Mouse (Mus musculus) erythroid progenitor cell, adult 5-6 weeks (primary cell): ENCODE data around the gene Catsperg1. TPM values are rescaled to one million over a fixed set of nuclear protein-coding genes. Genes with fewer than 3 reads are reported as not detected.
"Not testable (repeated sequence)": the region's sequence is repeated elsewhere in the genome, so short reads cannot be mapped to it uniquely, and the experiment has no call there.

Experiments used
- ATAC-seq: replicated peaks from 2 replicates; pipeline ENCODE4 v1.8.0; 2016; ENCODE audit warnings: moderate number of reproducible peaks, mild to moderate bottlenecking, moderate TSS enrichment, inconsistent platforms; ENCODE audit not compliant: poor library complexity, low FRiP score, severe bottlenecking
- total RNA-seq, 2 experiments: library from RNA; stranded (forward) in 1 of 2; stranded (reverse) in 1 of 2; fragments of 150-400 nt in 1 of 2; fragments of 186-747, 209-891 nt in 1 of 2; gene quantifications; 2 replicates each; pipeline versions ENCODE4 v1.2.3 to v1.2.4; 2015 to 2017; ENCODE audit warnings: low replicate concordance in 2 of 2

The Catsperg1 gene
- total RNA-seq, 2 experiments from 2014 or later: not detected

- no peak for ATAC-seq
Measured at GRCm38 (mm10) chr7:29232247-29233013, 18.6 kb upstream of the Catsperg1 start, which contains the start of gene Kcnk6. Kcnk6 (minus strand) TSS chr7:29232515.

- no peak for ATAC-seq
Measured at GRCm38 (mm10) chr7:29231517-29231916, 17.7 kb upstream of the Catsperg1 start.

GRCm38 (mm10) chr7:29230560-29230959 is 16.7 kb upstream of the Catsperg1 start:
- no peak for ATAC-seq

DNA sequence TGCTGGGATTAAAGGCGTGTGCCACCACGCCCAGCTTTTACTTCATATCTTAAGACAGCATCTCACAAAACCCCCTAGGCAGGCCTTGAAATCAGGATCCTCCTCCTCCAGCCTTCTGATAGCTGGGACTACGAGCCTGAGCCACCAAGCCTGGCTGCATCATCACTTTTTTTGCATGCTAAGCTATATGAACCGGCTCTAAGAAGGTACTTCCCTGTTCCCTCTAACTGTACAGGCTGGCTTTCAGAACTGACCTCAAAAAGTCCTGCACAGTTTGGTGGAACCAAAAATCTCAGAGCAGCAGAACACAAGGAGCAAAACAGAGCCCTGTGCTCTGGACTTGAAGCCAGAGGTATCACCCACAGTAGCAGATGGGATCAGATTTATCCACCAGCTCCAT is 14.4 kb upstream of the Catsperg1 start:
- no peak for ATAC-seq

GRCm38 (mm10) chr7:29225520-29225919 is 11.7 kb upstream of the Catsperg1 start:
- ATAC-seq: no peak

GRCm38 (mm10) chr7:29224756-29225394 is 11.0 kb upstream of the Catsperg1 start:
- ATAC-seq: no peak

- no peak for ATAC-seq
Measured at GRCm38 (mm10) chr7:29214846-29215245, 1.0 kb upstream of the Catsperg1 start.

DNA sequence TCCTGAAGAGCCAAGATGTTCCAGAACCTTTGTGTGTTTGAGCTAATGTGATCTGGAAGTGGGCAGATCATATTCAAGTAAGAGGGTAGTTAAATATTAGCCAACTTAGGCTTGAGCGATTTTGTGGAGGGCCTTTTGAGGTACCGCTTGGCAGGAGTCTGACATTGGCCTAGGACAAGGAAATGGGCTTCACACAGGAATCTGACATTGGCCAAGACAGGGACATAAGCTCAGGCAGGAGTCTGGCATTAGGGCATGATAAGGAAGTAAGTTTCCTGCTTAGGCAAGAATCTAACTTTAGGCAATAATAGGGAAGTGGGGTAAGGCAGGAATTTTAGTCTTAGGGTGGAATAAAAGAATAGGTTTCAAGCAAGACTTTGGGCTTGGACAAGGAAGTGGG is 401 bp upstream of the Catsperg1 start:
- ATAC-seq: no peak

DNA sequence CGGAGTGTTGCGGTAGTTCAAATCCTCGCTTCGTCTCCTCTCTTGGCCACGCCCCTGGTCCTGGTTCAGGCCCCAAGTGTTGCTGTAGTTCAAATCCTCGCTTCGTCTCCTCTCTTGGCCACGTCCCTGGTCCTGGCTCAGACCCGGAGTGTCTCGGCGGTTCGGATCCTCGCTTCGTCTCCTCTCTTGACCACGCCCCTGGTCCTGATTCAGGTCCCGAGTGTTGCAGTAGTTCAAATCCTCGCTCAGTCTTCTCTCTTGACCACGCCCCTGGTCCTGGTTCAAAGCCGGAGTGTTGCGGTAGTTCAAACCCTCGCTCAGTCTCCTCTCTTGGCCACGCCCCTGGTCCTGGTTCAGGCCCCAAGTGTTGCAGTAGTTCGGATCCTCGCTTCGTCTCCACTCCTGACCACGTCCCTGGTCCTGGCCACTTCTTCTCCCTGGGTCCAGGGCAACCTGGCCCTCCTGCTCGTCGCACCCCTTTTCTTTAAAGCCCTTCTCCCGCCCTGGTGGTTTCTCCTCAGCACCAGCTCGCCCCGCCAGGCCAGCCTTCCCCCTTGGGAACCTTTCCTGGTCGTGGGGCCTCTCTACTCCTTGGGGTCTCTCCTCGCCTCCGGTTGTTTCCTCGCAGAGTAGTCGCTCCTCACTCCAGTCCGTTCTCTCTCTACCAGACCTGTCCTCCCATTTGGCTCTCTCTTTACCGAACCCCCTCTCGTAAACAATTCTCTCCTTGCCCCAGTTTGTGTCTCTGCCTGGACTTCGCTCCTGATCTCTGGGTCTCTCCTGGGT is 867 bp downstream of the Catsperg1 start:
- not testable (repeated sequence) for ATAC-seq

GRCm38 (mm10) chr7:29212199-29212765 is 1.6 kb downstream of the Catsperg1 start:
- ATAC-seq: no peak

GRCm38 (mm10) chr7:29211415-29212198 is 2.2 kb downstream of the Catsperg1 start:
- peak; percentile 55 for ATAC-seq

DNA sequence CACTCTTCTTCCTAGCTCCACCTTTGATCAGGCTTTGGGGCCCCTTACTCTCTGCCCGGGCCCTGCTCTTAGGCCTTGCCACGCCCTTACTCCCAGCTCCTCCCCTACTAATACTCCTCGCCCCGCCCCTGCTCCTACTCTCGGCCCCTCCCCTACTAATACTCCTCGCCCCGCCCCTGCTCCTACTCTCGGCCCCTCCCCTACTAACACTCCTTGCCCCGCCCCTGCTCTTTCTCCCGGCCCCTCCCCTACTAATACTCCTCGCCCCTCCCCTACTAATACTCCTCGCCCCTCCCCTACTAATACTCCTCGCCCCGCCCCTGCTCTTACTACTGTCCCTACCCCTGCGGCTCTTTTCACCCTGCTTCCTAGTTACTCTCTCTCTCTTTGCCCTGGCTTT is 2.8 kb downstream of the Catsperg1 start:
- ATAC-seq: not testable (repeated sequence)

DNA sequence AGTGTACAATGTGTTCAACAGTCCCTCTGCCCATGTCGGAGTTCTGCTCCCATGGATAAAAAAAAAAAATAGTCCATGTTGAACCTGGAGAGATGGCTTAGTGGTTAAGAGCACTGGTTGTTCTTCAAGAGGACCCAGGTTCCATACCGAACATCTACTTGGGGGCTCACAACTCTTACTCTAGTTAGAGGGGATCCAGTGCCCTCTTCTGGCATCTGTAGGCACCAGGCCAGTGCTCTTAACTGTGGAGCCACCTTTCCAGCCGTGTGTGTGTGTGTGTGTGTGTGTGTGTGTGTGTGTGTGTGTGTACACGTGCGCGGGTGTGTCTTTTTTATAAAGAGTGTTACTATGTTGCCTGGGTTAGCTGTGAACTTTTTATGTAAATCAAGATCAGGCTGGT is 11.3 kb downstream of the Catsperg1 start:
- no peak for ATAC-seq

GRCm38 (mm10) chr7:29194230-29194629 is 19.6 kb downstream of the Catsperg1 start:
- not testable (repeated sequence) for ATAC-seq

DNA sequence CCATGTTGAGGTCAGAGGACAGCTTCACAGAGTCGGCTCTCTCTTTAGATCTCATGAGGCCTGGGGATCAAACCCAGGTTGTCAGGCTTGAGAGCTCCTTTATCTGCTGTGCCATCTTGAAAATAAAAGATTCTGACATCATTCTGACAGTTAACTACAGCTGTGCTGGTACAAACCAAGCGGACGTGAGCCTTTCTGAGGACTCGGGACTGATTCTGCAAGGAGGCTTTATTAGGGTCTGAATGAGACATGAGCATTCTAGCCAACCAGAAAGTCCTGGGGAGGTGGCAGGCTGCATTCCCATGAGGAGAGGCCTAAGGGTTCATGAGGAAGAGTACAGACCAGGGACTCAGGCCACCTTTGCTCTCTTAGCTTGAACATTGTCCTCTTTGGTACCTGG is 32.5 kb downstream of the Catsperg1 start:
- ATAC-seq: not testable (repeated sequence)

- no peak for ATAC-seq
Measured at GRCm38 (mm10) chr7:29180854-29181236, 33.0 kb downstream of the Catsperg1 start.

GRCm38 (mm10) chr7:29180077-29180853 is 33.6 kb downstream of the Catsperg1 start, which contains the start of gene Psmd8:
Psmd8 (minus strand) TSS chr7:29180701.
- ATAC-seq: peak; percentile 98

GRCm38 (mm10) chr7:29179323-29179722 is 34.5 kb downstream of the Catsperg1 start:
- ATAC-seq: no peak

DNA sequence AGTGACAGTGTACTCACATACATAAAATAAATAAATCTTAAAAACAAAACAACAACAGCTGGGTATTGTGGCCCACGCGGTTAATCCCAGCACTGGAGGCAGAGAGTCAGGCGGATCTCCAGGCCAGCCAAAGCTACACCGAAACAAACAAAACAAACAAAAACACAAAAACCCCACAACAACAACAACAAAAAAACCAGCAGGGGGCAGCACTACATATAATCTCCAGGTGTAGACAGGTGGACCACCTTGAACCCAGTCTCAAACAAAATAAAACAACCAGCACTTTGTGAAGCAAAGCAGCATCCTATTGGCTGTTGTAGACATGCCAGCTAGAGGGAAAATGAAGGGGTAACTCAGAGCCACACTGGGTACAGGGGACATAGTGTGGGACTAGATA is 35.7 kb downstream of the Catsperg1 start:
- no peak for ATAC-seq
